Mouse (Mus musculus): ENCODE data around the gene Utp6. TPM values are rescaled to one million over a fixed set of nuclear protein-coding genes. Genes with fewer than 3 reads are reported as not detected.
A peak's percentile ranks its signal among the peaks of the same experiment; 100 is the strongest.

Utp6 gene
- total RNA-seq, 2 experiments from 2014 or later = 24.6 to 29.1 TPM

DNA sequence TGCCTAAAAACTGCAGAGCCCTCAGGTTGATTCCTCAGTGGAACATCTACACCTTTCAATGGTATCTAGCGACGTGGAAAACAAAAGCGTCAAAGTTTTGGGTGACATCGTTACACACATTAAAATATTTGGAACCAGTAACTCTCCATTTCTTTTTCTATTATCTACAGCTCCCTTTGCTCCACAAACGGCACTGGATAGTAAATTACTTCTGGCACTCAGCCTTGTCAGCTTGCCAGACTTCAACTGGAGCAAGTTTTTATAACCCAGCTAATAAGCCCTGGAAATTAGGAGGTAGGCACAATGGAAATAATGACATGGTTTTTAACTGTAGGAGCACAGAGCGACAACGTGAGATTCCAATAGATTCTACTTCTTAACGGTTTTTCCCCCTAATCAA is 3.7 kb upstream of the Utp6 start:
- peak in 1 of 2 experiments; percentile 13 for DNase-seq (ENCODE audit: low spot score in 2 of 2)
- intact Hi-C loops (cut with DNase I) = no loop called here

- DNase-seq (ENCODE audit: low spot score in 2 of 2) = no peak
- intact Hi-C loops (cut with DNase I) = loop anchor here (2.0 kb wide), 1 partner anchor 29 kb away; the partner anchor contains the start of gene Suz12
Observed at GRCm38 (mm10) chr11:79963212-79963974, 1.2 kb upstream of the Utp6 start.

DNA sequence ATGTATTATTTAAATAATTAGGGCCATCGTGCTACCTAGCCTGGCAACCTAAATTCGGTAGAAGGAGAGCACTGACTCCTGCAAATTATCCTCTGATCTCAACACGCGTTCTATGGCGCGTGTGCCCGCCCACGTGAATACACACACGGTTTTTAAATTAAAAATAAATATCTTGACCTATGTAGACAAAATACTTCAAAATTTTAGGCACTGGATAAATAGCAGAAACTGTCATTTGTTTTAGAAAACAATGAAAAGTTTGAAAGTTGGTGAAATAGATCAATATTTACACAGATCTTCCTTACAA is 640 bp upstream of the Utp6 start:
- DNase-seq (ENCODE audit: low spot score in 2 of 2) = no peak
- intact Hi-C loops (cut with DNase I) = loop anchor here (2.0 kb wide), 1 partner anchor 30 kb away; the partner anchor contains the start of gene Suz12

- no peak for DNase-seq (ENCODE audit: low spot score in 2 of 2)
- intact Hi-C loops (cut with DNase I) = loop anchor here (2.0 kb wide), 1 partner anchor 31 kb away; the partner anchor contains the start of gene Suz12
Observed at GRCm38 (mm10) chr11:79961346-79962124, 655 bp downstream of the Utp6 start.

GRCm38 (mm10) chr11:79947265-79947664 is 14.9 kb downstream of the Utp6 start:
- intact Hi-C loops (cut with DNase I) = no loop called here
- DNase-seq (ENCODE audit: low spot score in 2 of 2) = no peak

DNA sequence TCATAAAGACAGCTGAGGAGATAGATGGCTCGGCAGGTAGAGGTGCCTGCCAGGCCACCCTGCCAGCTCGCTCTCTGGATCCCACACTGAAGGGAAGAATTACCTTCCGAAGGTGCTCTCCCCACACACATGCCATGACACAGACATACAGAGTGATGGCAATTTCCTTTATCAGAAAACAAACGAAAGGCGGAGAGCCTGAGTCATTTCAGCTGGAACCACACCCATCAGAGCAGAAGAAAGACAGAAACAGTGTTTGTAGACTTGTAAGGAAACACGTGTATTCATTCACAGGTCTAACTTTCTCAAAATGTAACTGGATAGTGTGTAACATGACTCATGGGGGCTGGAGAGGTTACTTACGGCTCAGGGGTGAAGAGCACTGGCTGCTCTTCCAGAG is 18.6 kb downstream of the Utp6 start:
- DNase-seq (ENCODE audit: low spot score in 2 of 2) = no peak
- intact Hi-C loops (cut with DNase I) = no loop called here

DNA sequence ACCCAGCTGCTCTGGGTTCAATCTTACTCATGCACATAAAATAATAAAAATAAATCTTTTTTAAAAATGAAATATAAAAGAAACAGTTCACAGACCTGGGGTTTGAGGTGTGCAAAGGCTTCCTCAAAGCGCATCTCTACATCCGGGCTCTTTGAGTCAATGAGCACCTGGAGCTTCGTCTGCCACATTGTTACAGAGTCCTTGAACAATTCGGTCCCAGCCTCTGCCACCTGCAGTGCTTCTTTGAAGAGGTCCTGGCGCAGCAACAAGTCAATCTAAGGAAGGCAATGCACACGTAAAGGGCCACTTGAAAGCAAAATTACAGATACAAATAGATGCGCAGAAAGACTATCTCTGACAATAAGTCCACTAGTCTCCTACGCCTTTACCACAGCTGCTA is 19.1 kb downstream of the Utp6 start:
- intact Hi-C loops (cut with DNase I) = no loop called here
- DNase-seq (ENCODE audit: low spot score in 2 of 2) = no peak

GRCm38 (mm10) chr11:79935766-79936165 is 26.4 kb downstream of the Utp6 start:
- no peak for DNase-seq (ENCODE audit: low spot score in 2 of 2)
- intact Hi-C loops (cut with DNase I) = no loop called here

- intact Hi-C loops (cut with DNase I) = loop anchor here (5.0 kb wide), 1 partner anchor 340 kb away; no protein-coding TSS in a partner anchor
Observed at GRCm38 (mm10) chr11:79922766-79923165, 39.4 kb downstream of the Utp6 start.

GRCm38 (mm10) chr11:79922157-79922556 is 40.0 kb downstream of the Utp6 start:
- no peak for DNase-seq (ENCODE audit: low spot score in 2 of 2)
- intact Hi-C loops (cut with DNase I) = loop anchor here (5.0 kb wide), 1 partner anchor 340 kb away; no protein-coding TSS in a partner anchor

More at GRCm38 (mm10) chr11:79922766-79923165, 39.4 kb downstream of the Utp6 start:
- DNase-seq (ENCODE audit: low spot score in 2 of 2) = no peak

GRCm38 (mm10) chr11:79920505-79921025 is 41.6 kb downstream of the Utp6 start:
- no peak for DNase-seq (ENCODE audit: low spot score in 2 of 2)
- intact Hi-C loops (cut with DNase I) = loop anchor here (2.0 to 5.0 kb wide), 2 partner anchors 210 to 338 kb away; no protein-coding TSS in a partner anchor

GRCm38 (mm10) chr11:79919685-79920504 is 42.3 kb downstream of the Utp6 start:
- peak; percentile 76 to 78 for DNase-seq (ENCODE audit: low spot score in 2 of 2)
- intact Hi-C loops (cut with DNase I) = loop anchor here (2.0 to 5.0 kb wide), 2 partner anchors 209 to 338 kb away; no protein-coding TSS in a partner anchor

- intact Hi-C loops (cut with DNase I) = no loop called here
- no peak for DNase-seq (ENCODE audit: low spot score in 2 of 2)
Observed at GRCm38 (mm10) chr11:79915696-79916349, 46.4 kb downstream of the Utp6 start.

DNA sequence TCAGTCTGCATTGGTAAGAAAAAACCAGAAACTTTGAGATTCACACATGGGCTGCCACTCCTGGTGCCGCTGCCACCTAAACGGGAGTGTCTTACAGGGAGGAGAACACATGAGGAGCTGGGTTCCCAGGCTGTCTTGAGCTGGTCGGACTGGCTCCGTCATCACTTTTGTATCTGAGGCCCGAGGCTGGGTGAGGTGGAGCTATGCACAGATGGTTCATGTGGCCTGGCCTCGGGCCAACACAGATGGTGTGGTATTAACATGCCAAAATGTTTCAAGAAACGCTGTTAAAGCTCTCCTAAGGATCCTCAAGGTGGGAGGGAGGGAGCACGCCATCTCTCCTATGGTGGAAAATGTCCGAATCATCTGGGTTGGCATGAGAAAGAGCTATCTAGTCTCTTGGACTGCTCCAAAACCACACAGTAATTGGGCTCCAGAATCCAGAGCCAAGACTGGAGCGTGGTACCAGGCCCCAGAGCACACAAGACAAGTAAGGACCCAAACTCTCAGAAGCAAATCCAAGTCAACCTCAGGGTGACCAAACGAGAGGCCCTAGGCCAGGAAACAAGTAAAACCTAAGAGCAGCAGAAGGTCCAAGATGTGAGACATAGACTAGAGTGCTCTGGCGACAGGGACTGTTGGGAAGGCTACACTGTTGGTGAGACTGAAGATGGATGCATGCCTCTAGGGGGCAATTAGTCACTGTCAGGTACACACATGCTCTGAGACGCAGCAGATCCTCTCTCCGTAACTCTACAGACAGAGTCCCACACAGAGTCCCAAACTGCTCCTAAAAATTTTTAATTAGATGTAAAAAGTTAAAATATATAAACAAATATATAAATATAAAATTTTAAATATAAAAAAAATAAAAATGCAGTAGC is 53.3 kb downstream of the Utp6 start:
- DNase-seq (ENCODE audit: low spot score in 2 of 2) = peak; percentile 15 to 24
- intact Hi-C loops (cut with DNase I) = no loop called here

- intact Hi-C loops (cut with DNase I) = no loop called here
- no peak for DNase-seq (ENCODE audit: low spot score in 2 of 2)
Observed at GRCm38 (mm10) chr11:79906920-79907319, 55.3 kb downstream of the Utp6 start.

DNA sequence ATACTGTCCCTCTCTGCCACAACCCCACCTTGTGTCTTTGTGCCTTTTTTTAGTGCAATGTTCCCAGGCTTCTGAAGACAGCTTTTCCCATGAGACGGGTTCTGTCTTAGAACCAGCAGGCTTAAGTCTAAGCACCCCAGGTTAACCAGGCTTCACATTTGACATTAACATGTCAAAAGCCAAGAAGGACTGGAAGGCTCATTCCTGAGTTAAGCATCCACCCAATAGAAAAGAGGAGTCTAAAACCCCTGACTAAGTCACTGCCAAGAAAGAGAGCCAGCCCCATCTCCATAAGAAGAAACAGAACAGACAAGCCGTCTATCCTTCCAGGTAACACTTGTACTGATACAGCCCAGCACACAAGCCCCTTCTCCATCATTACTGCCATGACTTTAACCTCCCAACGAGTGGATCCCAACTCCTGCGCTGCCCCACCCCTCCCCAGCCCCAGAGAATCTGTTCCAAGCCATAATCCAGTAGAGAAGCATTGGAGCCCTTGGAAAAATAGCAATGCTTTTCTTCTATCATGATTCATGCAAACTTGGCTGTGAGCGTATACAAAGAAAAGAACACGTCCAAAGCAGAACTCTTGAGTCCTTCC is 59.2 kb downstream of the Utp6 start:
- intact Hi-C loops (cut with DNase I) = no loop called here
- DNase-seq (ENCODE audit: low spot score in 2 of 2) = no peak

DNA sequence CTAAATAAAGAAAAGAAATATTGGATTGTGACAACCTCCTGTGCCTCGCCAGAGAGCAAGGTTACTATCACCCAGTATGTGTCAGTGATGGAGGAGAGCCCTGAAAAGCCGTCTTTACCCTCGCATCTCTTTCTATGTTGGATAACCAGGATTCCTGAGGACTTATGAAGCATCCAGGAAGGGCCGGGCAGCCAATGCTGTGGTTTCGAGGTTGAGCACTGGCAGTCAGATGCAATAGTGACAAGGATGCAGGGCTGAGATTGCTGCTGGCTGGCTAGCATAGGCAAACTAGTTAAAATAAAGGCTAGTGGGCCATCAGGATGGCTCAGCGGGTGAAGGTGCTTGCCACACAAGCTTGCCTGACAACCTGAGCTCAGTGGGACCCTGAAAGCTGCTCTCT is 61.0 kb downstream of the Utp6 start:
- intact Hi-C loops (cut with DNase I) = no loop called here
- DNase-seq (ENCODE audit: low spot score in 2 of 2) = no peak

- peak in 1 of 2 experiments; percentile 15 for DNase-seq (ENCODE audit: low spot score in 2 of 2)
- intact Hi-C loops (cut with DNase I) = no loop called here
Observed at GRCm38 (mm10) chr11:79892259-79892658, 69.9 kb downstream of the Utp6 start.
